Comparison of ENCODE assay signal across 9 mouse cellular contexts in the genomic region with DNA sequence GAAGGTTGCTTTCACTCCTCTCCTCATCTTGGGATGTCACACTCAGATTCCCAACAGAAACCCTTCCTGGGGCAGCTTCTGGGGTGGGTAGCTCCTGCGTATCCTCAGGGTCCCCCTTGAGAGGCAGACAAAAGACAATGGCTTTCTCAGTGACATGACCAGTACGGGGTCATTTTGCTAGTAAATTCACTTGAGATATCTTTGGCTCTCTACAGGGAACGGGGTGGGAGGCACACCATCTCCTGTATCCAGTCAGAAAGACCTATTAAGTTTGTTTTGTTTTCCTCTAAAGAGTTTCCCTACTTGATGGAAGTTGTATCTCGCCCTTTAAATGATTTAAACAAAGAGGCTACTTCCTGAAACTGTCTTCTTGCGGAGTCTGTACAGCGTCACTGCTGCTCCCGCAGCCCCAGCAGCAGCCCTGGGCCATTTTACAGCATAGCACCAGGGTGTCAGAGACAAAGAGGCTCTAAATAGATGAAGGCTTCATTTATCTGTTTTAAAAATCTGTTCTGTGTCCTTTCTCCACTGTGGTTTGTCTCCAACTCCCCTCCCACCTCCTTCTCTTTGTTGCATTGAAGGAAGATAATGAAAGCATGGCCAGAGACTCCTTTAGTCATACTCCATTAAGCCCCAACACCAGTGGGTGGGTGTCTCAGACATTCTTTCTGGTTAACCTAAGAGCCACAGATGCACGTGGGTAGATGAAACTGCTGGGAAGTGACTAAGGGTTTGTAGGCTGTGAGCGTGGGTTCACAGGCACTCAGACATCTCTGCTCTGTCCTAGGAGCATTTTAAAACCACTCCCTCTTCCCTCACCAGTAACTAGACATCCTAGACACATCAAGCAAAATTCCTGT. TPM values are rescaled to one million over a fixed set of nuclear protein-coding genes. Genes with fewer than 3 reads are reported as not detected.
DNase-seq lines count a peak whose midpoint lies in the region; ATAC-seq and TF ChIP-seq lines count a peak whose summit lies in the region.
"Had no signal": no experiment of that assay in that cellular context is flagged by ENCODE, and none has a peak within 500 bp of the region (broad histone marks: within the 10 kb centered on the region; RNA-seq: fewer than 3 reads in every experiment).

No protein-coding gene starts in this region.

- H3K27ac ChIP-seq in heart, embryonic 12.5 days (ENCODE audit: poor library complexity, severe bottlenecking) = 0 out of 2 replicates have a peak overlapping the region, but pooled peaks have one; percentile 1
- peak overlapping the region; percentile 28 for H3K27ac ChIP-seq in thymus, adult 2 months (ENCODE audit: control insufficient read depth, insufficient read depth, low read length)
- peak overlapping the region; percentile 35 for H3K27ac ChIP-seq in stomach, postnatal 0 days (replicated peaks)

- H3K36me3 ChIP-seq in heart, embryonic 12.5 days = peaks cover 52% of the 10 kb centered on the region
- H3K36me3 ChIP-seq in thymus, adult 2 months (ENCODE audit: control insufficient read depth, insufficient read depth, low read length) = peaks cover 27% of the 10 kb centered on the region
- H3K36me3 ChIP-seq in stomach, postnatal 0 days (ENCODE audit: control insufficient read depth, insufficient read depth, low read length) = peaks cover 11% of the 10 kb centered on the region; the same call in 1 of the 2 replicates

- H3K9ac ChIP-seq in heart, embryonic 12.5 days = no peak overlapping the region
- no peak overlapping the region for H3K9ac ChIP-seq in stomach, postnatal 0 days (ENCODE audit: low read length)

- H3K27me3 ChIP-seq in heart, embryonic 12.5 days (replicated peaks) = no peaks in the 10 kb centered on the region
- no peaks in the 10 kb centered on the region for H3K27me3 ChIP-seq in thymus, adult 2 months (ENCODE audit: control insufficient read depth, insufficient read depth, low read length)
- H3K27me3 ChIP-seq in stomach, postnatal 0 days (ENCODE audit: control insufficient read depth, insufficient read depth, low read length) = no peaks in the 10 kb centered on the region
- H3K27me3 ChIP-seq: megakaryocyte, embryonic 14.5 days had no signal

- TF ChIP-seq EP300 in stomach, postnatal 0 days (optimal IDR thresholded peaks at IDR 0.05) = no peak

- no peaks in the 10 kb centered on the region for H3K9me3 ChIP-seq in heart, embryonic 12.5 days (replicated peaks)
- no peaks in the 10 kb centered on the region for H3K9me3 ChIP-seq in stomach, postnatal 0 days (ENCODE audit: control insufficient read depth, low read length)
- H3K9me3 ChIP-seq: megakaryocyte, embryonic 14.5 days had no signal

- no peak for TF ChIP-seq POLR2A in thymus, adult 2 months (IDR thresholded peaks at IDR 0.05; ENCODE audit: control insufficient read depth, extremely low read depth, insufficient read depth, low read length, poor library complexity)

- 35% methylated on average over 9 of the region's 9 CpGs for WGBS in heart, embryonic 12.5 days
- WGBS in thymus, adult 2 months = 48% methylated on average over 9 of the region's 9 CpGs
- WGBS in stomach, postnatal 0 days = 56% methylated on average over 9 of the region's 9 CpGs

- TF ChIP-seq CTCF in thymus, adult 2 months (IDR thresholded peaks at IDR 0.05; ENCODE audit: borderline replicate concordance, control insufficient read depth, extremely low read depth, insufficient read depth, low read length, poor library complexity) = no peak
- TF ChIP-seq CTCF in stomach, postnatal 0 days (IDR thresholded peaks at IDR 0.05; ENCODE audit: low read depth) = no peak

- peaks cover 19% of the 10 kb centered on the region for H3K4me1 ChIP-seq in heart, embryonic 12.5 days (replicated peaks)
- peaks cover 16% of the 10 kb centered on the region for H3K4me1 ChIP-seq in thymus, adult 2 months (replicated peaks; ENCODE audit: control insufficient read depth, insufficient read depth, low read length)
- no peaks in the 10 kb centered on the region for H3K4me1 ChIP-seq in stomach, postnatal 0 days (replicated peaks; ENCODE audit: control insufficient read depth, insufficient read depth)

- ATAC-seq in heart, embryonic 12.5 days (ENCODE audit: insufficient number of reproducible peaks, low FRiP score) = peak; percentile 59; the same call in 1 of the 2 replicates
- ATAC-seq in stomach, postnatal 0 days (ENCODE audit: low FRiP score, low TSS enrichment) = no peak

- DNase-seq in heart, postnatal 25 days (ENCODE audit: low spot score) = no peak
- DNase-seq in thymus, adult 2 months = no peak
- DNase-seq in thymus, postnatal 10 days (ENCODE audit: low spot score in 2 of 2) = no peak
- peak; percentile 53 to 73 for DNase-seq in layer of hippocampus, adult 8-10 months (ENCODE audit: low spot score in 2 of 2)
- no peak for DNase-seq in stomach, postnatal 0 days (ENCODE audit: low spot score)
- no peak for DNase-seq in lung, postnatal 25 days (ENCODE audit: low spot score)
- DNase-seq in cerebellum, postnatal 10 days = no peak

- intact Hi-C loops in heart, postnatal 25 days (cut with DNase I) = no loop called here

- H3K4me3 ChIP-seq in heart, embryonic 12.5 days = no peak overlapping the region
- no peak overlapping the region for H3K4me3 ChIP-seq in thymus, adult 2 months (ENCODE audit: control insufficient read depth, insufficient read depth, low read length)
- H3K4me3 ChIP-seq in stomach, postnatal 0 days (ENCODE audit: low read depth, low read length) = no peak overlapping the region

- H3K4me2 ChIP-seq in heart, embryonic 12.5 days = no peak overlapping the region
- no peak overlapping the region for H3K4me2 ChIP-seq in stomach, postnatal 0 days (replicated peaks; ENCODE audit: low read depth)

RNA-seq across cellular contexts. Expression of a gene that starts 21.0 kb away (rescaled TPM):
- polyA plus RNA-seq in heart, embryonic 12.5 days (2016; fragmentation: Nextera tagmentation; extraction: Ambion mirVana) = 22.9 and 23.7 TPM in 2 replicates
- total RNA-seq in heart, postnatal 25 days (2021) = 10 to 100 TPM; 12.9 to 14.7 TPM
- 37.3 and 50.9 TPM in 2 replicates for polyA plus RNA-seq in thymus, adult 2 months (2012; rRNA removed)
- total RNA-seq in layer of hippocampus, adult 8-10 months (2022) = 10 to 100 TPM; 22.0 to 24.5 (median 22.9) TPM
- polyA plus RNA-seq in stomach, postnatal 0 days (2015; fragmentation: Nextera tagmentation; extraction: Ambion mirVana) = 11.1 and 12.3 TPM in 2 replicates

RNA-seq across cellular contexts. Expression of a gene that starts 21.4 kb away (rescaled TPM):
- polyA plus RNA-seq in heart, embryonic 12.5 days (2016; fragmentation: Nextera tagmentation; extraction: Ambion mirVana) = 21.0 and 22.0 TPM in 2 replicates
- total RNA-seq in heart, postnatal 25 days (2021) = 1 to 10 TPM; 7.5 to 9.5 TPM
- 16.6 and 21.4 TPM in 2 replicates for polyA plus RNA-seq in thymus, adult 2 months (2012; rRNA removed)
- 10 to 100 TPM; 31.6 to 35.1 (median 32.7) TPM for total RNA-seq in layer of hippocampus, adult 8-10 months (2022)
- polyA plus RNA-seq in stomach, postnatal 0 days (2015; fragmentation: Nextera tagmentation; extraction: Ambion mirVana) = 30.2 and 33.5 TPM in 2 replicates

Comparison
In these comparisons a context has a peak if more than half of its experiments do, and no peak if none do; other contexts are left out.
1. DNase-seq: peak in layer of hippocampus, adult 8-10 months (2 of 2); none in heart, postnatal 25 days (single experiment), thymus, adult 2 months (single experiment), thymus, postnatal 10 days (0 of 2), stomach, postnatal 0 days (single experiment), lung, postnatal 25 days (single experiment) and cerebellum, postnatal 10 days (0 of 2).
2. Peak in every context shown above with its lines, with median percentiles within 50 percentile points of each other: H3K27ac ChIP-seq.